Mouse (Mus musculus): ENCODE measurements around the gene Fbxl12.

- TF ChIP-seq CHD1 (IDR thresholded peaks at IDR 0.05; ENCODE audit: low read depth, low read length) = no peak
- no peak for TF ChIP-seq HCFC1 (IDR thresholded peaks at IDR 0.05; ENCODE audit: low read depth, low read length)
- no peak for TF ChIP-seq CTCF (conservative IDR thresholded peaks at IDR 0.05 in 1 of 2, IDR thresholded peaks at IDR 0.05 in 1 of 2; ENCODE audit: low read depth in 2 of 2, low read length in 2 of 2)
- TF ChIP-seq USF1 (IDR thresholded peaks at IDR 0.05; ENCODE audit: low read depth, low read length) = no peak
- TF ChIP-seq PAX5 (IDR thresholded peaks at IDR 0.05; ENCODE audit: low read length) = no peak
Measured at GRCm38 (mm10) chr9:20606269-20606668, 38.3 kb downstream of the Fbxl12 start.
